Mouse (Mus musculus) c-Kit-positive CD71-negative TER-119-negative erythroid progenitor cells, embryonic 14.5 days (primary cell): ENCODE results near the gene Tmem14a.
A peak's percentile ranks its signal among the peaks of the same experiment; 100 is the strongest.
"Not testable (repeated sequence)": the region's sequence is repeated elsewhere in the genome, so short reads cannot be mapped to it uniquely, and the experiment has no call there.

ENCODE experiments used
- DNase-seq: peaks from one replicate; pipeline ENCODE4 v3.0.0-alpha.2; 2013; ENCODE audit warnings: low read depth

The Tmem14a gene

GRCm38 (mm10) chr1:21252566-21253302, 34.4 kb downstream of the Tmem14a start:
- DNase-seq, result no peak

GRCm38 (mm10) chr1:21253303-21253650, 34.9 kb downstream of the Tmem14a start:
- DNase-seq, result no peak

DNA sequence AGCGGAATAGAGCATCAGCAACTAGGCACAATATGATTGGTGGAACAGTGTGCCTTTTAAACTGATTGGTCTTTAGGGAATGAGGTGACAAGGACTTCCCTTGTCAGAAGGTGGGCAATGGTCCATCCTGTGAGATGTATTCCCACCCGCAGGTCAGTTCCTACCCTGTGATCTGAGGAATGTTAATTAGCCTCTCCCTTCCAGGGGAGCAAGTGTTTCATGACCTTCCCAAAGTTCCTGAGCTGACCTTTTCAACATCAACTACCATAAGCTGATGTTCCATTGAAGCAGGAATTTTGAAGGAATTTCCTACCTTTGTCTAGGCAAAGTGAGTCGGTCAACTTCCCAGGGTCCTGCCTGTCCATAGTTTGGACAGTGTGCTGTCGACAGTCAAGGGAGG, 35.5 kb downstream of the Tmem14a start:
- no peak for DNase-seq

DNA sequence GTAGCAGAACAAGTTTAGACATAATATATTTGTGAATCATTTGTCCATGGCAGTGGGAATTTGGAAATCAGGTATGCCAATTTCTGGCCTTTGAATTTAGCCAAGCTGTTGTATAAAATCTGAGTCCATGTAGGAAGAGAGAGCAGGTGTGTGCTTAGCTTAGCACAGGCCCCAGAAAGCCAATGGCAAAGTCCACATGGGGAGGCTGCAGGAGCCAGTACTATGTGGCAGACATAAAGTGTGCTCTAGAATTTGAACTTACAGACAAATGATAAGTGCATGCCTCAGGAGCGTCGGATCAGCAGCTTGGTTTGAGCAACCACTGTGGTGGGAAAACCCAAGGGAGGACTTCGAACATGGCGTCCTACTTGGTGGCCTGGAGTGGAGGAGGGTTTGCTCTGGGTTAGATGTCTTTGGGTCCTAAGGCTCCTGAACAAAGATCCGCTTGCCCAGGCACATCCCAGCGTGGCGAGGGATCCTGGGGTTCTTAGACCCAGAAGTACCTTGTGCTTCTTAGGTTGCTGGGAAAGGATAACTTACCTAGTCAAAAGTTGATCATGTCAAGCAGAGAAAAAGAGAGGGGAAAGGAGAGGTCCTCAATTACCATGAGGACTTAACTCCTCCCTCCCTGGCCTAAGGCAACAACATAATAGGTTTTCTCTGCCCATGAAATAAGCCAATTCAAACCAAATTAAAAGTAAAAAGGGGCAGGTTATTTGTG, 37.4 kb downstream of the Tmem14a start:
- no peak for DNase-seq

- no peak for DNase-seq
Observed at GRCm38 (mm10) chr1:21256391-21256790, 38.0 kb downstream of the Tmem14a start.

DNA sequence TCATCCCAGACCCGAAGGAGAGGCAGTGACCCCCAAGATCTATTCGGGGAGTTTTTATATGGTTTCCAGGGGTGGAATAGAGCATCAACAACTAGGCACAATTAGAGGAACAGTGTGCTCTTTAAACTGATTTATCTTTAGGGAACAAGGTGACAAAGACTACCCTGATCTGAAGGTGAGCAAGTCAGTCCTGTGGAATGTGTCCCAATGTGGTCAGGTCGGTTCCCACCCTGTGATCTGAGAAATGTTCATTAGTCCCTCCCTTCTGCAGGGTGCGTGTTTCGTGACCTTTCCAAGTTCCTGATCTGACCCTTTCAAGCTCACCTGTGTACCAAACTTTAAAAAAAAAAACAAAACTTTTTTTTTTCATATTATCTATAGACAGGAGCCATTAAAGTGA, 38.5 kb downstream of the Tmem14a start:
- DNase-seq, result no peak

- not testable (repeated sequence) for DNase-seq
Observed at GRCm38 (mm10) chr1:21259981-21260380, 41.6 kb downstream of the Tmem14a start.

GRCm38 (mm10) chr1:21262401-21262800, 44.0 kb downstream of the Tmem14a start:
- no peak for DNase-seq

- no peak for DNase-seq
Observed at GRCm38 (mm10) chr1:21263986-21264385, 45.6 kb downstream of the Tmem14a start.

GRCm38 (mm10) chr1:21264747-21265146, 46.4 kb downstream of the Tmem14a start:
- DNase-seq, result no peak

DNA sequence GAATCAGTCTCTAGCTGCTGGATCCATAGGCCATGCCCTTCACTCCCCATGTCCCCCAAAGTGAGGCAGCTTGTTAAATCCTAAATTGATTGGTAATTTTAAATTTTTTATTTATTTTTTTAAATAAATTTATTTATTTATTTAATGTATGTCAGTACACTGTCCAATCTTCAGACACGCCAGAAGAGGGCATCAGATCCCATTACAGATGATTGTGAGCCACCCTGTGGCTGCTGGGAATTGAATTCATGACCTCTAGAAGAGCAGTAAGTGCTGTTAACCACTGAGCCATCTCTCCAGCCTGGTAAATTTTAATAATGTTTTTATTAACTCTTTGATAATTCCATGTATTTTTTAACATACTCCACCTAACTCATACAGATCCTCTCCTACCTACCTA, 48.4 kb downstream of the Tmem14a start:
- no peak for DNase-seq

- DNase-seq, result not testable (repeated sequence)
Observed at GRCm38 (mm10) chr1:21267466-21267865, 49.1 kb downstream of the Tmem14a start.

GRCm38 (mm10) chr1:21271343-21272055, 53.1 kb downstream of the Tmem14a start:
- peak; percentile 35 for DNase-seq

GRCm38 (mm10) chr1:21272056-21272431, 53.7 kb downstream of the Tmem14a start:
- DNase-seq, result no peak

GRCm38 (mm10) chr1:21273091-21273490, 54.7 kb downstream of the Tmem14a start:
- DNase-seq, result no peak

DNA sequence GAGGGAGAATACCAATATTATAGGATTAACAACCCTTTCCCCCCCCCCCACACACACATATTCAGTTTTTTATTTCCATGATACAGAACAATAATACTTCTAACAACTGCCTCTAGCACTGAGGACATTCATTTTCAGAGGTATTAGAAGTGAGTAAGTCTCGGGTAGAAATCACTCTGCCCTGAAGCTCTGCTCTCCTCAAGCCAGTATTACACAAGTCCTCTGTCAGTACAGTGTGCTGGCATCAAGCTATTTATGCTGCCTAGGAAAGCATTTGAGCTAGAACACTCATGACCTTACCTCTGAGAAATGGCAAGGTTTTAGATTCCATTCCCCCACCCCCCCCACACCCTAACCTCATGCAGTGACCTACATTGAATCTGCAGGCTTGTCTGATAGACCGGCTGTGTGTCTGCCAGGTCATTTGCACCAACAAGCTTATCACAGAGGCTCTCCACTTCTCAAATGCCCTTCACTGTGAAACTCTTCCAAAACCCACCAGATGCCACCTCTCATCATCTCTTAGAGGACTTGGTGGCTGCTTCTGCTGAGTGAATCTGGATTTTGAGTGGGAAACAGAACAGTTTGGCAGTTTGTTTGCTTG, 56.2 kb downstream of the Tmem14a start:
- DNase-seq, result no peak

DNA sequence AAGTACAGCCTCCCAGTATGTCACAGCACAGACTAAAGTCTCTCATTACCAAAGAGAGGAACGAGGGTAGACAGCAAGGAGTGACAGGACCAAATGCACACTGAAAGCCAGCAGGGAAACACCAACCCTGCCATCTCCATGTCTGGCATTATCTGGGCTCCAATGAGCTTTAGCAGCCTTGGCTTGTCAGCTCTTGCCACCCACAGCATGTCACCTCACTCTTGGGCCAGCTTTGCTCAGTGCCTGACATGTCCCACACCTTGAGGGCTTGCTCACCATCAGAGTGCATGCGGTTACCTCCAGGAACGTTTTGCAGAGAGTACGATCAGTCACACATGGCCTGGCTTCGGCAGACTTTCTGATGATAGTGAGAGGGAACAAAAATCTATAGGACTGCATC, 57.0 kb downstream of the Tmem14a start:
- DNase-seq, result not testable (repeated sequence)

DNA sequence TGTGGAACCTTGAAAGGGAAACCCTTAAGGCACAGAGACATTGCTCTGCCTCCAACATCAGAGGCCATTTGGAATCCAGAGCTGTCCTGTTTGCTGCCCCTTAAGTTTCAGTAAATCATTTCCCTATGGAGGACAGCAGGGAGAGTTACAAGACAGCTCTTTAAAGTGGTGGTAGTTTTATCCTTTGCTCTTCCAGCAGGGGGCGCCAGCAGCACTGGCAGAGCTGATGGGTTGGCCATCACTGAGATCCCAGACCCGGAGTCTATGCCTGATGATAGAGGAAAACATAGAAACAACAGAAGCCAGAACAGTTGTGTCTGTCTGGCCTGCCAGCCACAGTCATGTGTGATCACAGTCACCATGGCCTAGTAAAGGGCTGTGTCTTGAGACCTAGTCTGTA, 57.8 kb downstream of the Tmem14a start:
- DNase-seq, result not testable (repeated sequence)
